Mouse (Mus musculus) forebrain, embryonic 16.5 days (tissue): ENCODE data around the gene Akr1c14. TPM values are rescaled to one million over a fixed set of nuclear protein-coding genes. Genes with fewer than 3 reads are reported as not detected.
"Not testable (repeated sequence)": the region's sequence is repeated elsewhere in the genome, so short reads cannot be mapped to it uniquely, and the experiment has no call there.

Experiments
- ATAC-seq: fragments of 200-750 bp; cut with Nextera tagmentation; 2 replicates; pipeline ENCODE4 v1.8.0; 2017; ENCODE audit warnings: mild to moderate bottlenecking, moderate library complexity
- H3K27ac ChIP-seq: fragments of 300-500 bp; sonication (generic); 2 replicates; pipeline ENCODE4 v1.5.1; 2014; ENCODE audit warnings: low read length, control low read depth
- H3K27me3 ChIP-seq: fragments of 300-500 bp; sonication (generic); replicated peaks from 2 replicates; pipeline ENCODE4 v1.6.1; 2014; ENCODE audit warnings: low read length; ENCODE audit not compliant: control insufficient read depth, insufficient read depth
- H3K36me3 ChIP-seq: fragments of 300-500 bp; sonication (generic); 2 replicates; pipeline ENCODE4 v1.6.1; 2014; ENCODE audit not compliant: control insufficient read depth, insufficient read depth
- H3K4me1 ChIP-seq: fragments of 300-500 bp; sonication (generic); replicated peaks from 2 replicates; pipeline ENCODE4 v1.6.1; 2014; ENCODE audit warnings: low read length; ENCODE audit not compliant: control insufficient read depth, insufficient read depth
- H3K4me2 ChIP-seq: fragments of 300-500 bp; sonication (generic); 2 replicates; pipeline ENCODE4 v1.6.1; 2014; ENCODE audit warnings: mild to moderate bottlenecking, low read length, control low read depth
- H3K4me3 ChIP-seq: fragments of 300-500 bp; sonication (generic); replicated peaks from 2 replicates; pipeline ENCODE4 v1.5.1; 2014; ENCODE audit warnings: mild to moderate bottlenecking, low read length, control low read depth
- H3K9ac ChIP-seq: fragments of 300-500 bp; sonication (generic); replicated peaks from 2 replicates; pipeline ENCODE4 v1.6.1; 2014; ENCODE audit warnings: low read depth, low read length, control low read depth
- H3K9me3 ChIP-seq: fragments of 300-500 bp; sonication (generic); 2 replicates; pipeline ENCODE4 v1.6.1; 2016; ENCODE audit warnings: low read length; ENCODE audit not compliant: control insufficient read depth
- WGBS: fragments of 180-500 bp; shearing (Covaris S2); extraction: QIAGEN DNeasy Blood & Tissue Kit; methylation state at CpG from one replicate; pipeline ENCODE4 v1.1.7; 2014; 5-methylcytosine and 5-hydroxymethylcytosine counted together
- polyA plus RNA-seq: library from polyadenylated mRNA; unstranded; fragments of >200 nt; fragmentation: Nextera tagmentation; extraction: Ambion mirVana; gene quantifications from 2 replicates; pipeline ENCODE4 v1.2.1, GENCODE M21; 2015

Gene Akr1c14
- polyA plus RNA-seq, 1 experiment from 2014 or later, result 0.71 TPM

DNA sequence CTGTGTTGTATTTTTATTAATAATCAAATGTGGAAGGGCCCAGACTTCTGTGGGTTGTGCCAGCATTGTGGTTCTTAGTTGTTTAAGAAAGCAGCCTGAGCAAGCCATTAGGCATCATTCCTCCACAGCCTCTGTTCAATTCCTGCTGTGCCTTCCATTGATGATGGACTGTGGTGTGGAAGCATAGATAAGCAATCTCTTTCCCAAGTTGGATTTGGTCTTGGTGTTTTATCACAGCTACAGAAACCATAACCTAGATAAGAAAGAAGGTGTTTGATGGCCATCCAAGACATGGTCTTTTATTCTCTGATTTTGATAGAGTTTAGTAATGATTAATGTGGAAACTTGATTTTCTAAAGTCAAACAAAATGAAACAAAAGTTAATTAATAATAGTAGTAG is 844 bp downstream of the Akr1c14 start:
- H3K36me3 ChIP-seq, result no peaks in the 10 kb centered on the region
- no peaks in the 10 kb centered on the region for H3K4me1 ChIP-seq
- H3K27me3 ChIP-seq, result no peaks in the 10 kb centered on the region
- ATAC-seq, result no peak
- H3K4me3 ChIP-seq, result no peak overlapping the region
- no peak overlapping the region for H3K27ac ChIP-seq
- H3K9me3 ChIP-seq, result no peaks in the 10 kb centered on the region
- no peak overlapping the region for H3K4me2 ChIP-seq
- H3K9ac ChIP-seq, result no peak overlapping the region

DNA sequence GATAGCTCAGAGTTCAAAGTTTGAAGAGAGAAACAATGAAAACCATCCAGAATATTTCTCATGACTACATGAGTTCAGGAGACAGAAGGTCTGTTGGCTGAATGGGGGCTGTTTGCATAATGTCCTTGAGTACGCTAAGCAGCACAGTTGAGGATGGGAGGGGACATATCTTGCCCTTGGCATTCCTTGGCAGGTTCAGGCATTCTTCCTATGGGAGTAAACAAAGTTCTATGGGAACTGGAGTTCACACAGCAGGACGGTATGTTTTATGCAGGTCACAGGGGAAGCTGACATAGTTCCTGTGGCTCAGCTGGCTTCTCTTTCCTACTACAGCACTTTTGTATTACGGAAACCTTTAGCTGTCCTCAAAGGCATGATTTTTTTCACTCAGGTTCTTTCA is 6.6 kb downstream of the Akr1c14 start:
- Histone ChIP-seq H3K9ac (no peak overlapping the region), H3K9me3 (no peaks in the 10 kb centered on the region), H3K4me2 (no peak overlapping the region), H3K4me1 (no peaks in the 10 kb centered on the region), H3K36me3 (no peaks in the 10 kb centered on the region), H3K27ac (no peak overlapping the region), H3K27me3 (no peaks in the 10 kb centered on the region), H3K4me3 (no peak overlapping the region)
- no peak for ATAC-seq
- 81% methylated on average over 3 of the region's 3 CpGs for WGBS

DNA sequence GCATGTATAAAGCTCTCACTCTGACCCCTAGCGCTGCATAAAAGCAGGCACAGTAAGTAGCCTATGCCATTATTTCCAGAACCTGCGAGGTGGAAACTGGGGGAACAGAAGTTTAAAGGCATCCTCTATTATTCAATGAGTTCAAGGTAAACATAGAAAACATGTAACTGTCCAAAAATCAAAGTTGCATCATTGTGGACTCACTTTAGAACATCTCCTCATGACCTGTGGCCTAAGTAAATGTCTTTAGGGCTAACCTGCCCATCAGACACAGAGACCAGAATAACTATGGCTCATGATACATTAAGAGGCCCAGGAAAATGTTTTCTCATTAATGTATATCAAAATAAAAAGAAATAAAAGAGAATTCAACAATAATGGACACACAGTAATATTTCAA is 7.4 kb downstream of the Akr1c14 start:
- Histone ChIP-seq H3K4me1 (no peaks in the 10 kb centered on the region), H3K9me3 (no peaks in the 10 kb centered on the region), H3K27me3 (no peaks in the 10 kb centered on the region), H3K36me3 (no peaks in the 10 kb centered on the region), H3K4me3 (no peak overlapping the region), H3K4me2 (no peak overlapping the region), H3K27ac (no peak overlapping the region), H3K9ac (no peak overlapping the region)
- 88% methylated on average over 2 of the region's 2 CpGs for WGBS
- no peak for ATAC-seq

DNA sequence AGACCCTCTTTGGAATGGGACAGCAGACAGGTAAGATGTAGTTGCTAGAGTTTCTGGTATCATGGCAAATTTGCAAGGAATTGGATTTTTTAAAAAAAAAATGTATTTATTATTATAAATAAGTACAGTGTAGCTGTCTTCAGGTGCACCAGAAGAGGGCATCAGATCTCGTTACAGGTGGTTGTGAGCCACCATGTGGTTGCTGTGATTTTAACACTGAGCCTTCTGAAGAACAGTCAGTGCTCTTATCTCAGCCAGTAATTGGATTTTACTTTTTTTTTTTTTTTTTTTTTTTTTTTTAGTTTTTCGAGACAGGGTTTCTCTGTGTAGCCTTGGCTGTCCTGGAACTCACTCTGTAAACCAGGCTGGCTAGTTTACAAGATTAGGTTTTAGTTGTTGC is 9.4 kb downstream of the Akr1c14 start:
- H3K27me3 ChIP-seq, H3K9me3 ChIP-seq, H3K9ac ChIP-seq, H3K27ac ChIP-seq, ATAC-seq, H3K4me3 ChIP-seq, H3K4me2 ChIP-seq, H3K4me1 ChIP-seq, H3K36me3 ChIP-seq: not testable (repeated sequence)
- 89% methylated on average over 2 of the region's 2 CpGs for WGBS

DNA sequence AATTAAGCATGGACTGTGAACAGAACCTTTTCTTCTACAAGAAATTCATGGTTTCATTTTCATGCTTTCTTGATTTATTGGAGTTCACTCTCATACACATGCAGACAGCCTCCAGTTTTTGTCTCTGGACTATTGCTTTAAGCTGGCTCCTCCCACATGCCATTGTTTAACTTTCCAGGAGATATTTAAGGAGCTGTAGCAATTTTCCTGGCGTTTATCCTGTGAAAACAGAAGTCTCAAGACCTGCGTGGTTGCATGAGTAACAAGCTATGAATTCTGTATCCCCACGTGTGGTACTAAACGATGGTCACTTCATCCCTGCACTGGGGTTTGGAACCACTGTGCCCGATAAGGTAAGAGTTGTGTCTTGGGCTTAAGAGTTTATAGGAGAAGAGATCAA is 10.6 kb downstream of the Akr1c14 start:
- H3K9me3 ChIP-seq, result no peaks in the 10 kb centered on the region
- H3K9ac ChIP-seq, result no peak overlapping the region
- no peaks in the 10 kb centered on the region for H3K27me3 ChIP-seq
- no peak overlapping the region for H3K4me3 ChIP-seq
- WGBS, result 42% methylated on average over 5 of the region's 5 CpGs
- ATAC-seq, result no peak
- H3K4me2 ChIP-seq, result no peak overlapping the region
- H3K36me3 ChIP-seq, result no peaks in the 10 kb centered on the region
- no peak overlapping the region for H3K27ac ChIP-seq
- no peaks in the 10 kb centered on the region for H3K4me1 ChIP-seq

DNA sequence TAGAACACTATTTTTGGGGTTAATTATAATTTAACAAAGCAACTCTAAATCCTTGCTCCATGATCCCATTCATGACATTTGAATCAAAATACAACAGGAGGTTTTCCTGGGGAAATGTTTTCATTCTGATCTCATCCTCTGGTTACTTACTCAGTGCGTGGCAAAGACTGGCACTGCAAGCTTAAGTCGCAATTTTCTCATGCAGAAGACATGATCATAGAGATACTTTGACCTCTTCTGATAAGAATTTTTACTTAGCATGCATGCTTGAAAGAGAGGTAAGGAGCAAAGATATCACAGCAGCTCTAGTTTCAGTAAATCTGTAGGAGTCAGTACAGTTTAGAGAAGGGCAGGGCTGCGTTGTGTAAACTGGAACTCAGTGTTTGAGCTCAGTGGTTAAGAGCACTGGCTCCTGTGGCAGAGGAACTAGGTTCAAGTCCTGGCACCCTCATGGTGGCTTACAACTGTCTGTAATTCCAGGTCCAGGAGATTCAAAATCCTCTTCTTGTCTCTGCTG is 11.5 kb downstream of the Akr1c14 start:
- Histone ChIP-seq H3K27ac (no peak overlapping the region), H3K27me3 (no peaks in the 10 kb centered on the region), H3K9me3 (no peaks in the 10 kb centered on the region), H3K4me1 (no peaks in the 10 kb centered on the region), H3K4me2 (no peak overlapping the region), H3K9ac (no peak overlapping the region), H3K36me3 (no peaks in the 10 kb centered on the region), H3K4me3 (no peak overlapping the region)
- no peak for ATAC-seq
- WGBS, result 51% methylated on average over 3 of the region's 3 CpGs

DNA sequence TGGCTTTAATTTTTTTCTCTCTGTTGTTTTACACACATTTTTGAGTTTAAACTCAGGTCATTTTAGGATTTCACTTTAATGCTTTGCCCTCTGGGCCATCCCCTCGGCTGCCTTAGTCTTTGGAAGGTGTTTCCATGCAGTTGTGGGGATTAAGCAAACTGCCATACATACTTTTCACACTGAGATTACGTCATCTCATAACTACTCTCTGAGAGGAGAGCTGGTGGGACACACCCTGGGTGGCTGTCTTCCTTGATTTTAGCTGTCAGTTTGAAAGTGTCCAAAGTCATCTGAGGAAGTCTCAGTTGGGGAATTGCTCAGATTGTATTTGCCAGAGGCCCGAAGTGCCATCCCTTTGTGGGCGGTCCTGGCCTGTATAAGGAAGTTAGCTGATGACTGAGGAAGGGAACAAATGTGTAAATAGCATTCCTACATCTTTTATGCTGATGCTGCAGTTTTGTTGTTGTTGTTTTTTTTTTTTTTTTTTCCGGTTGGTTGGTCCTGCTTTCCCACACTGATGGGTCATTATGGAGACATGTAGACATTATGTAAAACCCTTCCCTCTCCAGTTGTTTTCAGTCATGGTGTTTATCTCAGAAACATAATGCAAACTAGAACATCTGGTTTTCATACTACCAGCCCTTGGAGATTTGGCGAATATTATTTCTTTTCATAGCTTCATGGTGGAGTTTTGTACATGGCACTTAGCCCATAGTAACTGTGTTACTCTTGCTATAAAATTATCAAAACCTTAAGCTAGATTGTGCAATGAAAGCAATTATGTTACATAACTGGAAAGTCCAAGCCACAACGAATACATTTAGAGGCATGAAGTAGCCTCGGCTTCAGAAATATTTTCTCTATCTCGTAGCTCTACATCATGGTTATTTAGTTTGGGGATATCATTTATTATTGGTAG is 28.0 kb downstream of the Akr1c14 start:
- no peaks in the 10 kb centered on the region for H3K4me1 ChIP-seq
- 88% methylated on average over 9 of the region's 9 CpGs for WGBS
- no peak overlapping the region for H3K4me3 ChIP-seq
- H3K4me2 ChIP-seq, result no peak overlapping the region
- no peaks in the 10 kb centered on the region for H3K9me3 ChIP-seq
- no peaks in the 10 kb centered on the region for H3K36me3 ChIP-seq
- H3K27me3 ChIP-seq, result no peaks in the 10 kb centered on the region
- H3K9ac ChIP-seq, result no peak overlapping the region
- no peak overlapping the region for H3K27ac ChIP-seq
- no peak for ATAC-seq

DNA sequence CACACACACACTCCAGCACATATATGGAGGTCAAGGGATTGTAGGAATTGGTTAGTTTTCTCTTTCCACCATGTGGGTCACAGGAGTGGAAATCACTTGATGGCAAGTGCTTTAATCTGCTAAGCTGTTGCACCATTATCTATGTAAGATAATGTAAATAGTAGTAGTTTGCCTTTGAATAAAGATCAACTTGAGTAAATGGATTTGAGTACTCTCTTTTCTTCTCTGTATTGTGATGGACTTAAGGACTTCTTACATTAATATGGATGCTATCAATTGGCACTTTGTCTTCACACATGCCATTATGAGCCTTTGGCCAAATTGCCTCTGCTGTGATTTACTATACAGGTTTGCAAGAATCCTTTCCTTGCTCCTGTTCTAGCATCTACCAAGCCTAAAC is 31.1 kb downstream of the Akr1c14 start:
- Histone ChIP-seq H3K4me3 (no peak overlapping the region), H3K9ac (no peak overlapping the region), H3K4me1 (no peaks in the 10 kb centered on the region), H3K9me3 (0 out of 2 replicates have a peak, but pooled peaks cover 2% of the 10 kb centered on the region), H3K27ac (no peak overlapping the region), H3K36me3 (no peaks in the 10 kb centered on the region), H3K4me2 (no peak overlapping the region), H3K27me3 (no peaks in the 10 kb centered on the region)
- no peak for ATAC-seq

DNA sequence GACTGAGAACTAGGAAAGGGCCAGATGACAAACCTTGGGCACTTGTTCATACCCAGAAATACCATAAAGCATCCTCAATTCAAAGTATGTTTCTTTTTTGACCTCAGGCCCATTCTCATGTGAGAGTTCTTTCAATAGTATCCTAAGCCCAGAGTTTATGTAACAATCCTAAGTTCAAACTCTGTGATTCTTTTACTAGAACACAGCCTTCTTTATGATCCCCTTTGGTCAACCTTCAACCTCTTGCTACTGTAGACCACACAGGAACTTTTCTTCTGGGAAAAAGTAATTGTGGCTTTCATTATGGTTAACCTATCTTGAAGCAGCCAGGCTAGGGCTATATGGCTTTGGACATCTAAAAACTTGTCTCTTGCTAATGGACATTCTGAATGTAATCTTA is 52.9 kb downstream of the Akr1c14 start:
- no peak overlapping the region for H3K4me2 ChIP-seq
- H3K4me3 ChIP-seq, result no peak overlapping the region
- no peak overlapping the region for H3K27ac ChIP-seq
- H3K4me1 ChIP-seq, result no peaks in the 10 kb centered on the region
- ATAC-seq, result no peak
- no peaks in the 10 kb centered on the region for H3K36me3 ChIP-seq
- no peak overlapping the region for H3K9ac ChIP-seq
- no peaks in the 10 kb centered on the region for H3K27me3 ChIP-seq
- no peaks in the 10 kb centered on the region for H3K9me3 ChIP-seq

DNA sequence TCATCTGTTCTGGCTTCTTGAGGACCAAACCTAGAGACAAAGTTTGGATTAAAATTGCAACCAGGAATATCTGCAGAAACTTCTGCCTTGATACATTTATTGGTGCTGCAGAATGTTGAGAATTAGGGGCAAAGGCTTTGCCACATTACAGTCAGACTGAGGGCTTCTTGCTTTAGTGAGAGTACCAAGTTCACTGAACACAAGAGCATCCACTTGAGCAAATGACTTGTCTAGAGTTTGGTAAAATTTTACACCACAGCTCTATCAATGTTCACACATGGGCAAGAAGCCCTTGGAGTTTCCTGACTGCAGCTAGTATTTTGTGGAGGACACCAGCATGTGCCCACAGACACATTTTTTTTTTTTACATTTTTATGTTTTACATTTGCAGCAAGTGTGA is 53.9 kb downstream of the Akr1c14 start:
- Histone ChIP-seq H3K4me2 (no peak overlapping the region), H3K36me3 (no peaks in the 10 kb centered on the region), H3K9ac (no peak overlapping the region), H3K4me1 (no peaks in the 10 kb centered on the region), H3K27me3 (no peaks in the 10 kb centered on the region), H3K9me3 (no peaks in the 10 kb centered on the region), H3K4me3 (no peak overlapping the region), H3K27ac (no peak overlapping the region)
- ATAC-seq, result no peak
